Mouse (Mus musculus): ENCODE results near the gene Syne2. TPM values are rescaled to one million over a fixed set of nuclear protein-coding genes. Genes with fewer than 3 reads are reported as not detected.

Syne2 gene
- polyA plus RNA-seq, 1 experiment from 2014 or later, result 11.3 TPM

- Histone ChIP-seq H3K27me3 (replicated peaks) (no peaks in the 10 kb centered on the region), H3K4me3 (no peak overlapping the region), H3K9ac (no peak overlapping the region), H3K27ac (no peak overlapping the region), H3K36me3 (no peaks in the 10 kb centered on the region), H3K9me3 (replicated peaks) (no peaks in the 10 kb centered on the region), H3K4me2 (no peak overlapping the region), H3K4me1 (no peaks in the 10 kb centered on the region)
- ATAC-seq, result no peak
- WGBS (ENCODE audit: insufficient replicate concordance), result 63% methylated on average over 4 of the region's 4 CpGs
These were observed 63.6 kb downstream of the Syne2 start for GRCm38 (mm10) chr12:75881554-75881953.

GRCm38 (mm10) chr12:75886161-75886560 is 68.2 kb downstream of the Syne2 start:
- Histone ChIP-seq H3K4me2 (no peak overlapping the region), H3K4me1 (no peaks in the 10 kb centered on the region), H3K4me3 (no peak overlapping the region), H3K9me3 (replicated peaks) (no peaks in the 10 kb centered on the region), H3K36me3 (0 out of 2 replicates have a peak, but pooled peaks cover 3% of the 10 kb centered on the region), H3K27me3 (replicated peaks) (no peaks in the 10 kb centered on the region), H3K27ac (no peak overlapping the region), H3K9ac (no peak overlapping the region)
- WGBS (ENCODE audit: insufficient replicate concordance), result 68% methylated on average over 7 of the region's 7 CpGs
- no peak for ATAC-seq

- Histone ChIP-seq H3K9ac (no peak overlapping the region), H3K4me2 (no peak overlapping the region), H3K27me3 (replicated peaks) (no peaks in the 10 kb centered on the region), H3K9me3 (replicated peaks) (no peaks in the 10 kb centered on the region), H3K4me3 (no peak overlapping the region), H3K27ac (no peak overlapping the region), H3K36me3 (0 out of 2 replicates have a peak, but pooled peaks cover 3% of the 10 kb centered on the region), H3K4me1 (no peaks in the 10 kb centered on the region)
- no peak for ATAC-seq
- 67% methylated on average over 2 of the region's 2 CpGs for WGBS (ENCODE audit: insufficient replicate concordance)
These were observed 69.0 kb downstream of the Syne2 start for GRCm38 (mm10) chr12:75886946-75887345.

- WGBS (ENCODE audit: insufficient replicate concordance), result 81% methylated on average over 12 of the region's 12 CpGs
- H3K4me1 ChIP-seq, result no peaks in the 10 kb centered on the region
- no peaks in the 10 kb centered on the region for H3K9me3 ChIP-seq (replicated peaks)
- 0 out of 2 replicates have a peak, but pooled peaks cover 3% of the 10 kb centered on the region for H3K36me3 ChIP-seq
- H3K4me3 ChIP-seq, result no peak overlapping the region
- no peak overlapping the region for H3K4me2 ChIP-seq
- no peak overlapping the region for H3K9ac ChIP-seq
- no peaks in the 10 kb centered on the region for H3K27me3 ChIP-seq (replicated peaks)
- H3K27ac ChIP-seq, result no peak overlapping the region
- no peak for ATAC-seq
These were observed 70.8 kb downstream of the Syne2 start for GRCm38 (mm10) chr12:75888721-75889120.

GRCm38 (mm10) chr12:75891206-75891605 is 73.3 kb downstream of the Syne2 start:
- WGBS (ENCODE audit: insufficient replicate concordance), result 71% methylated on average over 5 of the region's 5 CpGs
- Histone ChIP-seq H3K4me3 (no peak overlapping the region), H3K4me1 (no peaks in the 10 kb centered on the region), H3K9ac (no peak overlapping the region), H3K27me3 (replicated peaks) (no peaks in the 10 kb centered on the region), H3K9me3 (replicated peaks) (no peaks in the 10 kb centered on the region), H3K36me3 (0 out of 2 replicates have a peak, but pooled peaks cover 3% of the 10 kb centered on the region), H3K4me2 (no peak overlapping the region), H3K27ac (no peak overlapping the region)
- ATAC-seq, result no peak

GRCm38 (mm10) chr12:75893392-75893791 is 75.5 kb downstream of the Syne2 start:
- 57% methylated on average over 5 of the region's 5 CpGs for WGBS (ENCODE audit: insufficient replicate concordance)

GRCm38 (mm10) chr12:75894316-75894997 is 76.5 kb downstream of the Syne2 start:
- H3K36me3 ChIP-seq, result 0 out of 2 replicates have a peak, but pooled peaks cover 3% of the 10 kb centered on the region
- WGBS (ENCODE audit: insufficient replicate concordance), result 73% methylated on average over 9 of the region's 9 CpGs
- H3K4me3 ChIP-seq, result no peak overlapping the region
- no peaks in the 10 kb centered on the region for H3K4me1 ChIP-seq
- no peak for ATAC-seq
- H3K9ac ChIP-seq, result no peak overlapping the region
- no peaks in the 10 kb centered on the region for H3K9me3 ChIP-seq (replicated peaks)
- H3K27me3 ChIP-seq (replicated peaks), result no peaks in the 10 kb centered on the region
- no peak overlapping the region for H3K4me2 ChIP-seq
- no peak overlapping the region for H3K27ac ChIP-seq

More at GRCm38 (mm10) chr12:75893392-75893791, 75.5 kb downstream of the Syne2 start:
- Histone ChIP-seq H3K9me3 (replicated peaks) (no peaks in the 10 kb centered on the region), H3K9ac (no peak overlapping the region), H3K4me2 (no peak overlapping the region), H3K27me3 (replicated peaks) (no peaks in the 10 kb centered on the region), H3K36me3 (0 out of 2 replicates have a peak, but pooled peaks cover 3% of the 10 kb centered on the region), H3K4me3 (no peak overlapping the region), H3K4me1 (no peaks in the 10 kb centered on the region), H3K27ac (no peak overlapping the region)
- ATAC-seq, result no peak

- Histone ChIP-seq H3K36me3 (0 out of 2 replicates have a peak, but pooled peaks cover 3% of the 10 kb centered on the region), H3K4me1 (no peaks in the 10 kb centered on the region), H3K4me2 (no peak overlapping the region), H3K9ac (no peak overlapping the region), H3K4me3 (no peak overlapping the region), H3K9me3 (replicated peaks) (no peaks in the 10 kb centered on the region), H3K27me3 (replicated peaks) (no peaks in the 10 kb centered on the region), H3K27ac (no peak overlapping the region)
- ATAC-seq, result no peak
- 76% methylated on average over 7 of the region's 7 CpGs for WGBS (ENCODE audit: insufficient replicate concordance)
These were observed 77.0 kb downstream of the Syne2 start for GRCm38 (mm10) chr12:75894998-75895331.

- 82% methylated on average over 7 of the region's 7 CpGs for WGBS (ENCODE audit: insufficient replicate concordance)
- no peak for ATAC-seq
- H3K4me2 ChIP-seq, result no peak overlapping the region
These were observed 79.9 kb downstream of the Syne2 start for GRCm38 (mm10) chr12:75897793-75898192.

GRCm38 (mm10) chr12:75901721-75902120 is 83.8 kb downstream of the Syne2 start:
- Histone ChIP-seq H3K36me3 (no peaks in the 10 kb centered on the region; the same call in 1 of the 2 replicates), H3K4me3 (no peak overlapping the region), H3K27me3 (replicated peaks) (no peaks in the 10 kb centered on the region), H3K9ac (no peak overlapping the region), H3K27ac (no peak overlapping the region), H3K4me1 (no peaks in the 10 kb centered on the region), H3K9me3 (replicated peaks) (no peaks in the 10 kb centered on the region), H3K4me2 (no peak overlapping the region)
- WGBS (ENCODE audit: insufficient replicate concordance), result 87% methylated on average over 9 of the region's 9 CpGs
- ATAC-seq, result no peak

More at GRCm38 (mm10) chr12:75897793-75898192, 79.9 kb downstream of the Syne2 start:
- Histone ChIP-seq H3K9me3 (replicated peaks) (no peaks in the 10 kb centered on the region), H3K4me1 (no peaks in the 10 kb centered on the region), H3K27me3 (replicated peaks) (no peaks in the 10 kb centered on the region), H3K36me3 (no peaks in the 10 kb centered on the region; the same call in 1 of the 2 replicates), H3K27ac (no peak overlapping the region), H3K4me3 (no peak overlapping the region), H3K9ac (no peak overlapping the region)

- Histone ChIP-seq H3K27ac (no peak overlapping the region), H3K27me3 (replicated peaks) (no peaks in the 10 kb centered on the region), H3K9me3 (replicated peaks) (no peaks in the 10 kb centered on the region), H3K4me3 (no peak overlapping the region), H3K9ac (no peak overlapping the region), H3K4me2 (no peak overlapping the region), H3K36me3 (no peaks in the 10 kb centered on the region; the same call in 1 of the 2 replicates), H3K4me1 (no peaks in the 10 kb centered on the region)
- no peak for ATAC-seq
- WGBS (ENCODE audit: insufficient replicate concordance), result 77% methylated on average over 11 of the region's 11 CpGs
These were observed 86.1 kb downstream of the Syne2 start for GRCm38 (mm10) chr12:75904068-75904467.

- no peak overlapping the region for H3K9ac ChIP-seq
- no peak overlapping the region for H3K4me2 ChIP-seq
- H3K9me3 ChIP-seq (replicated peaks), result no peaks in the 10 kb centered on the region
- WGBS (ENCODE audit: insufficient replicate concordance), result 76% methylated on average over 7 of the region's 7 CpGs
- H3K27me3 ChIP-seq (replicated peaks), result no peaks in the 10 kb centered on the region
- no peak overlapping the region for H3K4me3 ChIP-seq
- no peaks in the 10 kb centered on the region for H3K4me1 ChIP-seq
- no peak overlapping the region for H3K27ac ChIP-seq
- H3K36me3 ChIP-seq, result no peaks in the 10 kb centered on the region; the same call in 1 of the 2 replicates
- ATAC-seq, result no peak
These were observed 87.4 kb downstream of the Syne2 start for GRCm38 (mm10) chr12:75905304-75905703.

All from liver, embryonic 12.5 days (tissue).